Mouse (Mus musculus): ENCODE measurements around the gene Maml2.

Gene Maml2

GRCm38 (mm10) chr9:13513135-13513534 is 215.4 kb downstream of the Maml2 start:
- in situ Hi-C loops (cut with MboI; ENCODE audit: low pct_unique_long_range_greater_than_20kb in 1 of 2, low sequenced_read_pairs in 2 of 2, unreplicated experiment in 1 of 2) = no loop called here

- in situ Hi-C loops (cut with MboI; ENCODE audit: low pct_unique_long_range_greater_than_20kb in 1 of 2, low sequenced_read_pairs in 2 of 2, unreplicated experiment in 1 of 2) = no loop called here
These were observed 216.7 kb downstream of the Maml2 start for GRCm38 (mm10) chr9:13514435-13514834.

- in situ Hi-C loops (cut with MboI; ENCODE audit: low pct_unique_long_range_greater_than_20kb in 1 of 2, low sequenced_read_pairs in 2 of 2, unreplicated experiment in 1 of 2) = no loop called here
These were observed 218.2 kb downstream of the Maml2 start for GRCm38 (mm10) chr9:13515976-13516375.

- in situ Hi-C loops (cut with MboI; ENCODE audit: low pct_unique_long_range_greater_than_20kb in 1 of 2, low sequenced_read_pairs in 2 of 2, unreplicated experiment in 1 of 2) = no loop called here
These were observed 220.3 kb downstream of the Maml2 start for GRCm38 (mm10) chr9:13518031-13518430.

- in situ Hi-C loops (cut with MboI; ENCODE audit: low pct_unique_long_range_greater_than_20kb in 1 of 2, low sequenced_read_pairs in 2 of 2, unreplicated experiment in 1 of 2) = no loop called here
These were observed 220.7 kb downstream of the Maml2 start for GRCm38 (mm10) chr9:13518441-13518971.

- in situ Hi-C loops (cut with MboI; ENCODE audit: low pct_unique_long_range_greater_than_20kb in 1 of 2, low sequenced_read_pairs in 2 of 2, unreplicated experiment in 1 of 2) = no loop called here
These were observed 224.5 kb downstream of the Maml2 start for GRCm38 (mm10) chr9:13522061-13522820.

GRCm38 (mm10) chr9:13523046-13523445 is 225.3 kb downstream of the Maml2 start:
- in situ Hi-C loops (cut with MboI; ENCODE audit: low pct_unique_long_range_greater_than_20kb in 1 of 2, low sequenced_read_pairs in 2 of 2, unreplicated experiment in 1 of 2) = no loop called here

GRCm38 (mm10) chr9:13525075-13525474 is 227.3 kb downstream of the Maml2 start:
- in situ Hi-C loops (cut with MboI; ENCODE audit: low pct_unique_long_range_greater_than_20kb in 1 of 2, low sequenced_read_pairs in 2 of 2, unreplicated experiment in 1 of 2) = no loop called here

GRCm38 (mm10) chr9:13525561-13526255 is 228.0 kb downstream of the Maml2 start:
- in situ Hi-C loops (cut with MboI; ENCODE audit: low pct_unique_long_range_greater_than_20kb in 1 of 2, low sequenced_read_pairs in 2 of 2, unreplicated experiment in 1 of 2) = no loop called here

- in situ Hi-C loops (cut with MboI; ENCODE audit: low pct_unique_long_range_greater_than_20kb in 1 of 2, low sequenced_read_pairs in 2 of 2, unreplicated experiment in 1 of 2) = no loop called here
These were observed 232.8 kb downstream of the Maml2 start for GRCm38 (mm10) chr9:13530575-13530974.

- in situ Hi-C loops (cut with MboI; ENCODE audit: low pct_unique_long_range_greater_than_20kb in 1 of 2, low sequenced_read_pairs in 2 of 2, unreplicated experiment in 1 of 2) = no loop called here
These were observed 235.4 kb downstream of the Maml2 start for GRCm38 (mm10) chr9:13533076-13533707.

GRCm38 (mm10) chr9:13535803-13536202 is 238.0 kb downstream of the Maml2 start:
- in situ Hi-C loops (cut with MboI; ENCODE audit: low pct_unique_long_range_greater_than_20kb in 1 of 2, low sequenced_read_pairs in 2 of 2, unreplicated experiment in 1 of 2) = no loop called here

- in situ Hi-C loops (cut with MboI; ENCODE audit: low pct_unique_long_range_greater_than_20kb in 1 of 2, low sequenced_read_pairs in 2 of 2, unreplicated experiment in 1 of 2) = no loop called here
These were observed 238.9 kb downstream of the Maml2 start for GRCm38 (mm10) chr9:13536419-13537261.

GRCm38 (mm10) chr9:13538200-13538599 is 240.4 kb downstream of the Maml2 start:
- in situ Hi-C loops (cut with MboI; ENCODE audit: low pct_unique_long_range_greater_than_20kb in 1 of 2, low sequenced_read_pairs in 2 of 2, unreplicated experiment in 1 of 2) = no loop called here

- in situ Hi-C loops (cut with MboI; ENCODE audit: low pct_unique_long_range_greater_than_20kb in 1 of 2, low sequenced_read_pairs in 2 of 2, unreplicated experiment in 1 of 2) = no loop called here
These were observed 241.8 kb downstream of the Maml2 start for GRCm38 (mm10) chr9:13539535-13539934.

GRCm38 (mm10) chr9:13540227-13540626 is 242.5 kb downstream of the Maml2 start:
- in situ Hi-C loops (cut with MboI; ENCODE audit: low pct_unique_long_range_greater_than_20kb in 1 of 2, low sequenced_read_pairs in 2 of 2, unreplicated experiment in 1 of 2) = no loop called here

GRCm38 (mm10) chr9:13540781-13541180 is 243.0 kb downstream of the Maml2 start:
- in situ Hi-C loops (cut with MboI; ENCODE audit: low pct_unique_long_range_greater_than_20kb in 1 of 2, low sequenced_read_pairs in 2 of 2, unreplicated experiment in 1 of 2) = no loop called here

- in situ Hi-C loops (cut with MboI; ENCODE audit: low pct_unique_long_range_greater_than_20kb in 1 of 2, low sequenced_read_pairs in 2 of 2, unreplicated experiment in 1 of 2) = no loop called here
These were observed 245.4 kb downstream of the Maml2 start for GRCm38 (mm10) chr9:13543167-13543566.
